Mouse (Mus musculus) granulocyte monocyte progenitor cell, adult 5-6 weeks (primary cell): ENCODE measurements around the gene Xrcc6. TPM values are rescaled to one million over a fixed set of nuclear protein-coding genes. Genes with fewer than 3 reads are reported as not detected.

Source experiments
- ATAC-seq: replicated peaks from 2 replicates; pipeline ENCODE4 v1.8.0; 2016; ENCODE audit warnings: mild to moderate bottlenecking, moderate TSS enrichment, inconsistent platforms; ENCODE audit not compliant: poor library complexity, severe bottlenecking
- total RNA-seq, 2 experiments: library from RNA; stranded (forward) in 1 of 2; stranded (reverse) in 1 of 2; fragments of 200-712, 200-1000 nt in 1 of 2; fragments of >200 nt in 1 of 2; fragmentation: Nextera tagmentation in 1 of 2; gene quantifications; 2 replicates each; pipeline ENCODE4 v1.2.3; 2014 to 2017

Xrcc6 gene
- total RNA-seq, 2 experiments from 2014 or later: 104 to 234 TPM

DNA sequence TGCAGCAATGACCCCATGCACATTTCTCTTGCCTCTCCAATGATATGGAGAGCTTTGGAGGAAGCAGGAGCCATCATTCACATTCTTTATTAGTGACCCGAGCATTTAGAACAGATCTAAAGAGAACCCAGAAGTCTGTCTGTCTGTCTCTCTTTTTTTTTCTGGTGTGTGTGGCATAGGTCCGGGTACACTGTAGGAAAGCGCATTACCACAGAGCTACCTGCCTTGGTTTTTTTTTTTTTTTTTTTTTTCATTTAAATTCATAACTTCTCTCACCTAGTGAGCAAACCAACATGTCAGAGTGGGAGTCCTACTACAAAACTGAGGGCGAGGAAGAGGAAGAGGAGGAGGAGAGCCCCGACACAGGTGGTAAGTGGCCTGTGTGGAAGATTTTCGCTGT, 29.2 kb downstream of the Xrcc6 start:
- ATAC-seq: no peak

DNA sequence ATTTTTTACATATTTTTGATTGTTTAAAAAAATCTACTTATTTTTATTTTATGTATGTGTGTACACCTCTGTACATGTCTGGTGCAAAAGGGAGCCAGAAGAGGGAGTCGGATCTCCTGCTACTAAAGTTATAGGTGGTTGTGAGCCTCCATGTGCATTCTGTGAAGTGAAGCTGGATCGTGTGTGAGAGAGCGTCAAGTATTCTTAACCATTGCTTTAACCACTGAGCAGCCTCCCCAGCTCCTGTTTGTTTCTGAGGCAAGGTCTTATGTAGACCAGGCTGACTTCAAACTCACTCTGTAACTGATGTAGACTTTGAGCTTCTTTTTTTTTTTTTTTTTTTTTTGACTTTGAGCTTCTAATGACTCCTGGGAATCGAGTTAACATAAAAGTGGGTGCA, 29.8 kb downstream of the Xrcc6 start:
- ATAC-seq: no peak

DNA sequence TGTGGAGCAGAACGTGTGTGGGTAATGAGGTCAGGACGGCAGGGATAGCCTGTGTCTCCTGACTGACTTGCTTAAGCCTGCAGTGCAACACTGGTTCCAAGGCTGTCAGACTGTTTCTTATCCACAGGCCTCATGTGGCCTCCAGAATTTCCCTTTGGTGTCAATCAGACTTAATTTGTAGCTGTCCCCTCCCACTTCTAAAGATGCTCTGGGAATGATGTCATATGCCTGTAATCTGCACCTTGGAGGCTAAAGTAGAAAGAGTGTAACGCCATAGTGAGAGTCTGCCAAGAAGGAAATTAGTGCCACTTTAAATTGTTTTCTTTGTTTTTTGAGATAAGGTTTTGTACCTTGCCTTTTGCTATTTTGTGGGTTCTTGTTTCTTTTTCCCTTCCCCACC, 31.7 kb downstream of the Xrcc6 start:
- ATAC-seq: no peak

DNA sequence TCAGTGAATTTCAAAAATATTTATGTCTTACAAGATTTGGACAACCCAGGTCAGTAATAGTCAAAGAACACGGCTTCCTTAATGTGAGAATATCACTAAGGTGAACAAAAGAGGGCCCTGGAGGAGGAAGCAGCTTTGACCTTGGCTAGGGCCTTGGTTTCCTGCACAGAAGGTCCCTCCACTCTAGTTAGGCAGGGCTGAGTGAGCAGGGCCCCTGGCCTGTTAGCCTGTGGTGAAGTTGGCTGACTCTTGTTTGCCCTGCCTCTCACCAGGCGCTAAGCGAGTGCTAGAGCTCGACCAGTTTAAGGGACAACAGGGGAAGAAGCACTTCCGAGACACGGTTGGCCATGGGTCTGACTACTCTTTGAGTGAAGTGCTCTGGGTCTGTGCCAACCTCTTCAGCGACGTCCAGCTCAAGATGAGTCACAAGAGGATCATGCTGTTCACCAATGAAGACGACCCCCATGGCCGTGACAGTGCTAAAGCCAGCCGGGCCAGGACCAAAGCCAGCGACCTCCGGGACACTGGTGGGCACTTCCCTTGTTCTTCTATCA, 35.0 kb downstream of the Xrcc6 start:
- ATAC-seq: 0 out of 2 replicates have a peak, but pooled peaks have one; percentile 30

DNA sequence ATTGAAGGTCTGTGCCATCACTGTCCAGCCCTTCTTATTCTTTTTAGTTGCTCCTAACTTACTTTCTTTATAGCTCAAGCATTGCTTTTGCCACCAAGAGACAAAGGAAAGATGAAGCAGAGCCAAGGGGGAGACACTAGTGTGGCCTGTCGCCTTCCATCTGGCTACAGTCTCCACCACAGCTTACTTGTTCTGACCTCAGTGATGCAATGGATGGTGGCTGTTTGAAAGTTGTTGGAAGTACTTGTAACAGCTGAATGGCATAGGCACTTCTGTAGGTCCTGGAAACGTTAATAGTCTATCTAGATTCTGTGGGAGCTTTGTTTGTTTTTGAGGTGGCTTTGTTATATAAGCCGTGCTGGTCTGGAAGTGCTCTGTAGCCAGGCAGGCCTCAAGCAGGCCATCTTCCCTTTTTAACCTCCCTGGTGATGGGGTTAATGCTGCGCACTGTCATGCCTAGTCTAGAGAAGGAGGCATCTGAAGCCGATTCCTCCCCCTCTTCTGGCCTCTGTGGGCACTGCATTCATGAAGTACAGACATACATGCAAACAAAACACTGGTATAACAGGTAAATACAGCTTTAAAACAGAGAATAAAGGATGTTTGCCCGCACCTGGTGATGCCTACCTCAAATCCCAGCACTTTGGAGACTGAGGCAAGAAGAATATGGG, 36.5 kb downstream of the Xrcc6 start:
- no peak for ATAC-seq

DNA sequence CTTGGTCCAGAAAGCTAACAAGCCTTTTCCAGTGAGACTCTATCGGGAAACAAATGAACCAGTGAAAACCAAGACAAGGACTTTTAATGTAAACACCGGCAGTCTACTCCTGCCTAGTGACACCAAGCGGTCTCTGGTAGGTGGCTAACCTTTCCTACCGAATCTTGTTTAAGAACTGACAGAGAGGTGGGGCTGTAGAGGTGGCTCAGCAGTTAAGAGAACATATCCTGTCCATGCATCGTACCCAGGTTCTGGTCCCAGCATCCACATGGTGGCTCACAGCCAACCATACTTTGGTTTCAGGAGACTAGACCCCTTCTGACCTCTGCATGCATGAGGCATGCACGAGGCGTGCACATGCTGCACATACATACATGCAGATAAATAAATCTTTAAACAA, 39.6 kb downstream of the Xrcc6 start:
- no peak for ATAC-seq

DNA sequence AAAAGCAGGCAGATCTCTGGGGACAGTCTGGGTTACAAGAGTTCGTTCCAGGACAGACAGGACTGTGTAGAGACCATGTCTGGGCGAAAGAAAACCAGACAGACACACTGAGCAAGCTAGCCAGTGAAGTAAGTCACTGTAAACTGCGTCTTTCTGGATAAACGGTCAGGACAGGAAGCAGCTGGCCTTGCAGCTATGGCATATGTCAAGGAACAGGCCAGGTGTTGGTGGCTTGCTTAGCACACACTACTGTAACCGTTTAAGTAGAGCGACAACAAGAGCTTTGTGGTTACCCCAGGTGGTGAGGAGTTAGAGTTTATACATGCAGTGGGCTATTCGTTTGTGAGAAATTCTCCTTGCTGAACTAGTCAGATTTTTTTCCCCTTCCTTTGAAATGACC, 40.1 kb downstream of the Xrcc6 start:
- ATAC-seq: no peak

DNA sequence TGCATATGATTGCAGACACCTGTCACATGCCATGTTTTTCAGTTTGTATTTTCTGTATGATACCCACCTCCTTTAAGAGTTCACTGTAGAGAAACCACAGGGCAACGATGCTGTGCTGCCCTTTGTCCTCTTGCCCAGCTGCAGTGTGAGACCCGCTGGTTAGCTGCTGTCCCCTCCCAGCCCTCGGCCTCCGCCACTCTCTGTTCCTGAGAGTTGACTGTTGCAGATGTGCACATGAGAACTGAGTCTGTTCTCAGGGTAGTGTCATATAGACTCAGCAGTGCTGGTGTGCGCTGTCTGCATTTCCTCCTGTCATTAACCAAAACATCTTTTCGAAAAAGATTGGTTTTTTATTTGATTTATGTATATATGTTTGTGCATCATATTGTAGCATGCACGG, 44.8 kb downstream of the Xrcc6 start:
- no peak for ATAC-seq

DNA sequence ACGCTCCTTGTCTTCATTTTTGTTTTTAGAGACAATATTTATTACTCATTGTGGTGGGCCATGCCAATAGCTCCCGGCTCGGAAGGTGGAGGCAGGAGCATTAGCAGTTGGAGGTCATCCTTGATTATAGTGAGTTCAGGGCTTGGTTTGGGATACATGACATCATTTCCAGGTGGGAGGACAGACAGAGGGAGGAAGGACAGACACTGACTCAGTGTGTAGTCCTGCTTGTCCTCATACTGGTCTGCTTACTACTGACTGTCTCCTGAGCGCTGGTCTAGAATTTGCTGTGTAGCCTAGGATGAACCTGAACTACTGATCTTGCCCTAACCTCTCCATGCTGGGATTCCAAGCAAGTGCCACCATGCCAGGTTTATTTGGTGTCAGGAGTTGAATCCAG, 46.1 kb downstream of the Xrcc6 start, which contains the start of gene Desi1:
Gene Desi1 (minus strand): TSS at position 101 of the 400 bp plus-strand sequence.
- ATAC-seq: no peak

DNA sequence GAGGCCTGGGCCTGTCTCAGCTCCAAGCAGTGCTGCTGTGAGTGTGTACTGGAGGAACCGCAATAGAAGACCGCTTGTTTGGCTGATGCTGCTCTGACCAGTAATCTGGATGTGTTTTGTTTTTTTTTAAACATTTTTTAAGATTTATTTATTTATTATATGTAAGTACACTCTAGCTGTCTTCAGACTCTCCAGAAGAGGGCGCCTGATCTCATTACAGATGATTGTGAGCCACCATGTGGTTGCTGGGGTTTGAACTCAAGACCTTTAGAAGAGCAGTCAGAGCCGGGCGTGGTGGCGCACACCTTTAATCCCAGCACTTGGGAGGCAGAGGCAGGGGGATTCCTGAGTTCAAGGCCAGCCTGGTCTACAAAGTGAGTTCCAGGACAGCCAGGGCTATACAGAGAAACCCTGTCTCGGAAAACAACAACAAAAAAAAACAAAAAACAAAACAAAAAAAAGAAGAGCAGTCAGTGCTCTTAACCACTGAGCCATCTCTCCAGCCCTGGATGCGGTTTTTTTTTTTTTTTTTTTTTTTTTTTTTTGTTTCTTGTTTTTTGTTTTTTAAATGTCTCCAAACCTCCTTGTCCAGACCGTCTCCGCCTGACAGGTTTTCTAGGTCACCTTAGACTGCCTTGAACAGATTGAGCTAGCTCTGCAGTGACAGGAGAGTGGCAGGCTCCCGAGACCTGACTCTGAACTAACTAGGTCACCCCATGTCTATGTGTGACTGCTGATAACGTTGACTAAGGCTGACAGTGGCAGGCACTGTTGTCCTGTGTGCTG, 48.5 kb downstream of the Xrcc6 start:
- ATAC-seq: no peak

DNA sequence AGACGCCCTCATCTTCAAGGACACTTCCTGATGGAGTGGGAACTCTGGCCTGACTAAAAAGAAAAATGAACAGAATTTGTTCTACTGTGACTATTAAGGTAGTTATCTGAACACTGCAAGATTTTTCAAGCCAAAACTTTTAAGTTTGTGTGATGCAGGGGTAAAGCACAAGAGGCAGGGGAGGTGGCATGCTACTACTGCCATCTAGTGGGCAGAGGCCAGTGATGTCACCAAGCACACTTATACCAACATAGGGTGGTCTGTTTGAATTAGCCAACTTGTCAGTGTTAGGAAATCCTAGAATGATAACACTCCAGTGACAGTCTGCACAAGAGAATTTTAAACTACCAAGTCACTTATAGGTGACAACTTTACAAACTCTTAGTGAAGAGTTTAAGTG, 53.0 kb downstream of the Xrcc6 start:
- ATAC-seq: peak; percentile 91

DNA sequence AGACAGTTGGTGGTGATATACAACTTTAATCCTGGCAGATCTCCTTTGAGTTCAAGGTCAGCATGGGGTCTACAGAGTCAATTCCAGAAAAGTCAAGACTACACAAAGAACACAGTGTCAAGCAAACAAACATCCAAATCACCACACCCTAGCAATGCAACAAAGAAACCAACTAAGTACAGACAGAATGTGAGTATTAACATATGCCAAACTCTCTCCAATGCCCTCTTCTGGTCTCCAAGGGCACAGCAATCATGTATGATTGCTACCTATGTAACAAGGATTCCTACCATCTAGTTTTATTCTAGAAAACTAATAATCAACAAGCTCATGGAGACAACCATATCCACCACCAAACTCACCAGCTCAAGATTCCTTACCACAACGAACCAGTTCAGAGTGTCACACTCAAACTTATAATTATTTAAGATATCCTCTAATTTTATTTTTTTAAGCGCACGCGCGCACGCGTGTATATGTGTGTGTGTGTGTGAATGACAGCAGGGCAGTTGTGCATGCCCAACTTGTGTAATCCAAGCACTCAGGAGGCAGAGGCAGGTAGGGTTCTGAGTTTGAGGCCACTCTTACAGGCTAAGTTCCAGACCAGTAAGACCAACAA, 56.6 kb downstream of the Xrcc6 start:
- ATAC-seq: no peak

DNA sequence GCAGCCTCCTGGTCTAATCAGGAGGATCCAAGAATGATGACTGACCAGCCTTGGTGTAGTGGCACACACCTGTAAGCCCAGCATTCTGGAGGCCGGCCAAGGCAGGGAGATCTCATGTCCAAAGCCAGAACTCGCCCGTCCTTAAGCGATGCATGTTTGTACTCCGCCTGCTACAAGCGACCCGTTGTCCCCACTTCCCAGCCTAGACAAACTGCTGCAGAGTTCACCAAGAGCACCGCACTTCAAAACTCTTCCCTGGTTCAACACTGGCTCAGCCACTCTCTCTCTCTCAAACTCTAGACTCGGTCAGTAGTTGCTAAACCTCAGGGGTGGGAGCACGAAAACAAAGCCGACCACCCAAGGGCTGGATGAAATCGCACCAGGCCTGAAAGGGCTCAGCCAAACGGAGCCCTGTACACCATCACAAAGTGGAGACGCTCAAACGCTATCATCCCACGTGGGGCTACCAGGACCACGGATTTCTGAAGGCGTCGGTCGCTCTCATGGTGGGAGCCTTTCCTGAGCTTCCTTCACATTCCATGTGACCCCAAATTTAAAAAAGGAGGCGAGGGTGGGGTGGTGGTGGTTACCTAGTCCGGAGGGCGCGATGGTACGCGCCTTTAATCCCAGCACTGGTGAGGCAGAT, 58.7 kb downstream of the Xrcc6 start:
- ATAC-seq: no peak

- ATAC-seq: peak; percentile 87
These were observed 59.6 kb downstream of the Xrcc6 start, which contains the start of gene Snu13 for GRCm38 (mm10) chr15:82047080-82047883. Gene Snu13 (minus strand): TSS chr15:82047598.

DNA sequence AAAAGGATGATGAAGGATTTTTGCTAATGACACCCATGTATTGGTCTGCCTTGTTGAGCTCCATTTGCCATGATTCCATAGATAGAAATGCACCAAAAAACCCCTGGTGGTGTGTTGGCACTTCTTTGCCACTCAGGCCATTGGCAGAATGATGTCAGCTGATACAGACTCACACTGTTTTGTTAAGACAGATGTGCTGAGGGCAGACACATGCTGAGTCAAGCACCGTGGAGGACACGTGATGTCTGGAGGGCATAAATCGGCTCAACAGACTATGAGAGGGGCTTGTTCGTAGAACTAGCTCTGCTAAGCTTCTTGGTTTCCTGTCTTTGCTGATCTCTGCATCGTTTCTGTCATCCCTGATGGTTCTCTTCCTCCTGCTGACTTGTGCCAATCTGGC, 64.9 kb downstream of the Xrcc6 start:
- no peak for ATAC-seq

DNA sequence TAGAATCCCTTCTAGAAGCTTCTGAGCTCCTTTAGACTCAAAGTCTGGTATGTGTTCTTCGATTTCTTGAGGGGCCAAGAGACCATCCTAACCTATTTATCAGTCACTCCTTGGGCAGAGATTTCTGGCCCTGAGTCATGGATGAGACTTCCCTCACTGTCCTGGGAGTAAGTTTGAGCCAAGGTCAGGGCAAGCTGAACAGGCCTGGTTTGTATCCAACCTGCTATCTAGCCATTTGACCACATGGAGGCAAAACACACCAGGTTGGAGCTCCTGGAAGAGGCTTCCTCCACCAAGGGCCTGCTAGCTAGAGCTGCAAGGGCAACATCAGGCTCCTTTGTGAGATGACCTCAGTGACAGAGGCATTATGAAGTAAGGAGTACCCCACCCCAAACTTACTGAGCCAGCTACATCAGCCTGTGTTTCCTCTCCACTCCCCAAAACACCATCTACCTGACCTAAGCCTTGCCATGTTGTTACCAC, 71.1 kb downstream of the Xrcc6 start, which contains the start of gene 4930407I10Rik:
Gene 4930407I10Rik (plus strand): TSS at position 433 of the 483 bp plus-strand sequence.
- no peak for ATAC-seq

DNA sequence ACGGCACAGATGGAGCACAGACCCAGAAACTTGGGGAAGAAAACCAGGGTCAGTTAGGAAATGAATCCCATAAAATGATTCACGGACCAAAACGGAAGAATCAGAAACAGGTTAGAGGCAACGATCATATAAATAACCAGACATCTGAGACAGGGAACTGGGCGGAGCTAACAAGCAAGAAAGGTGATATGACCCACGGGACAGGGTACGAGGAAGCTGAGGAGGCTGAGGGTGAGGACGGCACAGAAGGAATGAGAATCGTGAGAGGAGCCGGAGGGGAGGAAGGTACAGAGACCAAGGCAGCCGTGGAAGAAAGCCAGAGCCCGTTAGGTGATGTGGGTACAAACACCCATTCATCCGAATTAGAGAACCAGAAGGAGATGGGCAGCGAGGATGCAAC, 76.3 kb downstream of the Xrcc6 start:
- no peak for ATAC-seq

DNA sequence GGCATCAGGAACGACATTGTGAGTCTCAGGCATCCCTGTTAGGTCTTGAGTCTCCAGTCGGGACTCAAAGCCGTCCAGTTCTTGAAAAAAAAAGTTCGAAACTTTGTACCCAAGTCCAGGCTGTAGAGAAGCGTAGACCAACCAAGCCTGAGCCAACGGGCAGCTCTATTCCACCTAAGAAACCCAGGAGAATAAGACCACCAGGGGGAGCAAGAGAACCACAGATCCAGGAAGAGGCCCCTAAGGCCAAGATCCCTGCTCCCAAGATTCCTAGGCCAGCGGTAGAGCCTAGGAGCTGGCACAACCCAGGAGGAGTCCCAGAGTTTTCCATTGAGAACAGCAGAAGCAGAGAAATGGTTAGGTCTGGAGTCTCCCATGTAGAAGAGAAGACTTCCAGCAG, 77.9 kb downstream of the Xrcc6 start:
- ATAC-seq: peak; percentile 44

DNA sequence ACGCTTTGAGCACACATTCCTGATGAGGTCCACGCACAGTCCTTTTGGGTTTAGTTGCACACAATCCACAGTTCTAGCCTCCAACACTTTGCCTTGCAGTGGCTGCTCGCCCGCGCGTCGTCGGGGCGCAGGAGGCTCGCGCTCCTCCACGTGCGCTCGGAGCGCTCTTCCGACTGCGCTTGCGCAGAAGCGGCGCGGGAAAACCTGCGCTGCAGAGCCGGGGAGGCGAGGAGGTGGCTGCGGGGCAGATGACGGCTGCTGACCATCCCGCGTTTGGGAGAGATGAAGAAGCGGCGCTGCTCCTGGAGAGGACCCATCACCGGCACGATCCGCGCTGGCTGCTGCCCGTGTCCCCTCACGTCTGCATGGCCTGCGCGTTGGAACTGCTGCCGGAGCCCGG, 82.3 kb downstream of the Xrcc6 start, which contains the start of gene Mei1:
Gene Mei1 (plus strand): TSS at position 99 of the 400 bp plus-strand sequence.
- ATAC-seq: no peak
